Mouse (Mus musculus) kidney, adult 9 months (tissue): Measurements from ENCODE around the gene Tuba3a.
A peak's percentile ranks its signal among the peaks of the same experiment; 100 is the strongest.

Source experiments
- DNase-seq: peaks from one replicate; pipeline ENCODE4 v3.0.0; 2022

Tuba3a gene

DNA sequence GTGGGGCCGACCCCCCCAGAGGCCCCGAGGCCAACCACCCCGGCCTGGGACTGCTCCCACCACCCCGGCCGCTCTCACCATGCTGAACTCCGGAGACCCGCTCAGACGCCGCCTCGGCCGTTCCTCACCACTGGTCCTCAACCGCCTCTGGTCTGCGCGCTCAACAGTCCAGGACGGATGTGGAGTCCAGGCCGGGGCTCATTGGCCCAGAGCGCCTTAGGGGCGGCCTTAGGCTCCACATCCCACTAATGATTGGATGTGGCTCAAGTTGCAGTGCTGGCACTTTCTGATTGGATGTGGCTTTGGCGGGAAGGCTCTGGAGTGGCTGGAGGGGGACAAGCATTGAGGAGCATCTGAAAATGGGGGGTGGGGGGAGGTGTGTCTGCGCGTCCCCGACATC is at the start of gene Tuba3a:
Gene Tuba3a, minus strand, starts transcription at position 153 of the 400 bp plus-strand sequence.
- no peak for DNase-seq

DNA sequence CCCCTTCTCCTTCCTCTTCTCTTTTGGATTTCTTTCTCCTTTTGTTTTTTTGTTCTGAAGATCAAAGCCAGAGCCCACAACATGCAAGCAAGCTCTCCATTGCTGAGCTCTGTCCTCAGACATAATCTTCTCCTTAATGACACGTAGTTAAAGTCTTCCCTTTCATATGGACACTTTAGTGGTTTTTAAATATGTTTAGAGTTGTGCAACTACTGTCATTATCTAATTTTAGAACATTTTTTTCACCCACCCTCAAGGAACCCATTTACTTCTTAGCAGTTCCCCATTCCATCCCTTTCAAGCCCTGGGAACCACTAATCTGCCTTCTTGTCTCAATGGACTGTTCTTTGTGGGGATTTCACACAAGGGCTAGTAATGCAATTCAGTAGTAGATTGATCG is 48.5 kb upstream of the Tuba3a start:
- no peak for DNase-seq

DNA sequence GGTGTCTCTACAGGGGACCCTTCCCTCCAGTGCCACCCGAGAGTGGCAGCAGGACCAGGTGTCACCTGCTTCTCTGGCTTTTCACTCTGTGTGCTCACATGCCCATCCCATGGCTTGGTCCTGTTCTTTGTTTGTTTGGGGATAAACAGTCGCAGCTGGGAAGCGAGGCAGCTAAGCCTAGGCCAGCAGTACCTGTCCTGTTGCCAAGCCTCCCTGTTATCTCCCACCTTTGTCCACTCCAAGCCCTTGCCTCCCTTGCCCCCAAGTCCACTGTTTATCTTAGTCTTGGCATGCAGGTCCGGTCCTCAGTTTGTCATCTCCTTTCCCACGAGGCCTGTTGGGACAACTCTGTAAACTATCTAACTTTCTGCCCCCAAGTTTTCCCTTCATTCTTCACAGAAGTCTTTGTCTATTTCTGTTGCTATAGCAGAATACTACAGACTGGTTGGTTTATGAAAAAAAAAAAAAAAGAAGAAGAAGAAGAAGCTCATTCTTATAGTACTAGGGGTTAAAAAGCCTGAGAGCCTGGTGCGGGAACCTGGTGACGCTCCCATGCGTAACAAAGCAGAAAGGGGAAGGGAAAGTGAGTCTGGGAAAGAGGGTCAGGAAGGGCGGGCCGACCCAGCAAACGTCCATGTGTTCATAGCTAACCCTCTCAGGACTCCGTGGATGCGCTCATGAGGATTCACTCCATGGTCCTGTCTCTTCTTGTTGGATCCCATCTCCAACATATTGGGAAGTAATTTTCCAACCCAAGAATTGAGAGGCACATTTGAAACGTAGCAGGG is 47.5 kb upstream of the Tuba3a start:
- no peak for DNase-seq

DNA sequence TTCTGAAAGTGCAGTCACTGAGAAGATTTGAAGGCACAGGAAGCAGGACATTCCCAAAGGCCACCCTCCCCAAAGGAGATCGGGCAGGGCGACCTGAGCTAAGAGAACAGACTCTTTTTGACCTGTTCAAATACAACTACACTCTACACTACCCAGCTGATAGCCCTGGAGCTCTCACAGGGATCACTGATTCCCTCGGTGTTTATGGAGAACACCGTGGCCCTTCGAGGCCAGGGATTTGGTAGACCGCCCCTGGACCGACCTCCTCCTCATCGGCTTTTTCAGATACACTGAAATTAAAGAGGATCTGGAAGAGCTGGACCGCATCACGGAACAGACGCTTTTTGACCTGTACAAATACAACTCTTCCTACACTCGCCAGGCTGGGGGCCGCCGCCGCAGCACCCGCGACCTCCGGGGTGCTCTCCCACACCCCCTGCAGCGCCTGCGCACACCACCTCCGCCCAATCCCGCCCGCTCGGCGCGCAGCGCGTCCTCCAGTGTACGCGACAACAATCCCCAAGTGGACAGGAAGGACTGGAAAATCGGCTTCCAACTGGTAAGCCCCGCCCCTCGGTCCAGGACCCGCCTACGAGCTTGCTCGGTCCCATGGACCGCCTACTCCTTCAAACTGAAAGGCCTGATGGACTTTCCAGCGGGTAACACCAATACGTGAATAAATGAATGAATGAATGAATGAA is 44.9 kb upstream of the Tuba3a start:
- peak; percentile 96 for DNase-seq

DNA sequence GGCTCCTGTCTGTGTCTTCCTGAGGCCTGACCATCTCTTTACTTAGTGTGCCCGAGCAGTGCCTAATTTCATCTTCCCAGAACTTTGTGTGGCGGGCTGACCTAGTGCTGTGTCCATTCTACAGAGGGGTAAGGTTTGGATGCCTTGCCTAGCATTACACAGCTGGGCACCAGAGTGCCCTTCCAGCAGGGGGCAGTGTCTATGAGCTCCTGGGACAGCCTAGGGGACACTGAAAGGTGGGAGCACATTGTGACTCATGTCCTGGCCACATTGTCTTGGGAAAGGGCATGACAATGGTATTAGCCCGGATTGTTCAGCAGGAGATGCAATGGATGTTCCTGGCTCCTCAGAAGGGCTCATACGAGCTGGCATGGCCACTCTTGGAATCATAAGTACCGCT is 42.4 kb upstream of the Tuba3a start:
- DNase-seq: peak; percentile 66

DNA sequence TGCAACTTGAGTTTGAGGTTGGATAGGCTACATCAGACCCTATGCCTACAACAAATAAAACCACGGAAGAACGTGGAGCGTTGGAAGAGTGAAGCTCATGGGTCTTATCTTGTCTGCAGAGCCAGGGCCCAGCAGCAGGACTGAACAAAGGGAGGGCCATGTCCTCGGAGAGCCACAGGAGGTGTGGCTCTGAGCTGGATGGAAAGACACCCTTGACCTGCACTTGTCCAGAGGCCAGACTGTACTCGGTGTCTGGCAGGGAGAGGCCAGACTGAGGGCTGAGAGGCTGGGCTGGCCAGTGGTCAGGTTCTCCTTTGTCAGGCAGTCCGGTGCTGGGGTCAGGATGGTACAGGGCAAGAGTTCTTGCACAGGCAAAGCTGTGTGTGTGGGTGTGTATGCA is 39.5 kb upstream of the Tuba3a start:
- DNase-seq: no peak

DNA sequence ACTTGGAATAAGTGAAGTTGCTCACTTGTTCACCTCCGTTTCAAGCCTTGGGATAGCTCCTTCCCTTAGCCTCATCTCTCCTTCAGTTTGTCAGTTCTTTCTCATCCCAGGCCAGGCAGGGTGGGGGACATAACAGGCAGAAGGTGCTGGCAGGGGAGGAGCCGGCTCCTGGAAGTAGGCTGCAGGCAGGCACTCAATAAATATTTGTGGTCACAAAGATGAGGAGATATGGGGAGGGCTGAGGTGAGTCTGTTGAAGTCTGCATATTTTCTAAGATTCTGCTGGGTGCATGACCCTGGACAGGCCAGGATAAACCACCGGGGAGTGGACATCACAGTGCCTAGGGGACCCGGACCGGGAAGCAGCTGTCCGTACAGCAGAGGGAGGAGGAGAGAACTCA is 37.7 kb upstream of the Tuba3a start:
- no peak for DNase-seq

DNA sequence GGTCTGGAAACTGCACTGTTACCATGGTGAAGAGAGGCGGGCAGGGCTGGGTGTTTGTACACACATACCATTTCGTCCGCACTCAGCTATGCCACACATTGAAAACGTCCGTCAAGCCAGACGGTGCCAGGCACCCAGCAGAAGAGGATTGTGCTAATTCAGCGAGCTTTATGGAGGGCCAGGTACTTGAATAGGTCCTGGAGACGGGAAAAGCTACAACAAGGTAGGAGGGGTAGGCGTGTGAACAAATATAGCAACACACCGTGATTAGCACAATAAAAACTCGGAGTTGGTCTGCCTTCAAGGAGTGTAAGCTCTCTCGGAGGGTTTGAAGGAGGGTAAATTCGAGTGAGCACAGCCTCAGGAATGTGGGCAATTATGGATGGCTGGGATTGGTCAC is 37.0 kb upstream of the Tuba3a start:
- no peak for DNase-seq

DNA sequence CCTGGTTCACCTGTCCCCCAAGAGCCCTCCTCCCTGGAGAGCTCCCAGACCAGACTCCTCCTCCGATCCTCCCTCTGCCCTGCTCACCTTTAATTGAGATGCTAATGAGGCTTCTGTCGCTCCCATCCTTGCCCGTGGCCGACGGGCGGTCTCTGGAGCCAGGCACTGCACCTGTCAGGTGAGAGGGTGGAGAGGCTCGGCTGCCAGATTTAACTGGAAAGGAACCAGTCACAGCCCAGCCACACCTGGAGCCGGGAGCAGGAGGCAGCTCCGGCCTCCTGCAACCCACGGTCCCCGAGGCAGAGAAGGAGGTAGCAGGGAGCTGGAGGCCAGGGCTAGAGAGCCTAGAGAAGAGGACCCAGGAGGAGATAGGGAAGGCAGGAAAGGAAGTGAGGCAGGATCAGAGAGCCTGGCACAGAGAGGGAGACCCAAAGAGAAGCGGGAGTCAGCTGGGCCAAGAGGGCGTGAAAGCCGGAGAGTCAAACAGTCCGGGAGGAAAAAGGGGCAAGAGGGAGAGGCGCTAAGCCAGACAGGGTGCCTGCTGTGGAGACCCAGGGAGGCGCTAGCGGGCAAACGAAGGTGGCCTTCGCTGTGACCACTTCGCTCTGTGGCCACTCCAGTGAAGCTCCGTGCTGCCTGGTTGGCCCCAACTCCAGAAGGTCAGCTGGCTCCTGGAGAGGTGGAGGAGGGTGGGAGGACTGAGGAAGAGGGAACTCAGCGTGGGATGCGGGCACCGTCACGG is 35.4 kb upstream of the Tuba3a start:
- peak; percentile 75 for DNase-seq

DNA sequence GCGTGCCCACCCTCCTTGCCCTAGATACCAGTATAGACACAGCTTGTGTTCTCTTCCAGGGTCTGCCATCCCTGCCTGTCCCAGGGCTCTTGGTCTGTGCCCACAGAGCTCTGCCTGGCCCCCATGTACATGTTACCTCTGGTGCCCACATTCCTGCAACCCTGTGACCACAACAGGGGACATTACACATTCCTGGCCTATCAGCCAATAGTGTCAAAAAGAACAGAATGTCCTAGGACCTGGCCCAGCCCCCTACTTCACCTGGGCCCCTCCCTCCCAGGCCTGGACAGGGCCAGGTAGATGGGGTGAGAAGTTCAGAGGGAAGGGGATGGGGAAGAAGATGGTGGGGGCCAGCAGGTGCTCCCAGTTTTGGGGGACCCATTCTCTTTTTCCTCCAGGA is 34.5 kb upstream of the Tuba3a start, which contains the start of gene Scnn1a:
Gene Scnn1a, plus strand, starts transcription at position 337 of the 400 bp plus-strand sequence.
- DNase-seq: peak; percentile 78

DNA sequence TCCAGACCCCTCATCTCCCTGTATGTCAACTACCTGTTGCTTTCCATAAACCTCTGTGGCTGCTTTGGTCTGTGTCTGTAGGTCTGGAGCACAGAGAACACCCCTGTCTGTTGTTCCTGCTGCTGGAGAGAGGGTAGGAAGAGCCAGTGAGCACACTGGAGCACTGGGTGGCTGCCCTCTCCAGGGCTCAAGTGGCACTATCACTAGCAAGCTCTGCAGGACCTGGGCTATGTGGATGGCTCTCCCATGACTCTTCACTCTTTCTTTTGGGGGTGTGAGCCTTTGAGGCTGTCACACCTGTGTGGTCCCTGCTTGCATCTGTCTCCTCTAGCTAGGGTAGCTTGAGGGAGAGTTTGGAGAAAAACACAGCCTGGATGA is 34.1 kb upstream of the Tuba3a start:
- DNase-seq: no peak

DNA sequence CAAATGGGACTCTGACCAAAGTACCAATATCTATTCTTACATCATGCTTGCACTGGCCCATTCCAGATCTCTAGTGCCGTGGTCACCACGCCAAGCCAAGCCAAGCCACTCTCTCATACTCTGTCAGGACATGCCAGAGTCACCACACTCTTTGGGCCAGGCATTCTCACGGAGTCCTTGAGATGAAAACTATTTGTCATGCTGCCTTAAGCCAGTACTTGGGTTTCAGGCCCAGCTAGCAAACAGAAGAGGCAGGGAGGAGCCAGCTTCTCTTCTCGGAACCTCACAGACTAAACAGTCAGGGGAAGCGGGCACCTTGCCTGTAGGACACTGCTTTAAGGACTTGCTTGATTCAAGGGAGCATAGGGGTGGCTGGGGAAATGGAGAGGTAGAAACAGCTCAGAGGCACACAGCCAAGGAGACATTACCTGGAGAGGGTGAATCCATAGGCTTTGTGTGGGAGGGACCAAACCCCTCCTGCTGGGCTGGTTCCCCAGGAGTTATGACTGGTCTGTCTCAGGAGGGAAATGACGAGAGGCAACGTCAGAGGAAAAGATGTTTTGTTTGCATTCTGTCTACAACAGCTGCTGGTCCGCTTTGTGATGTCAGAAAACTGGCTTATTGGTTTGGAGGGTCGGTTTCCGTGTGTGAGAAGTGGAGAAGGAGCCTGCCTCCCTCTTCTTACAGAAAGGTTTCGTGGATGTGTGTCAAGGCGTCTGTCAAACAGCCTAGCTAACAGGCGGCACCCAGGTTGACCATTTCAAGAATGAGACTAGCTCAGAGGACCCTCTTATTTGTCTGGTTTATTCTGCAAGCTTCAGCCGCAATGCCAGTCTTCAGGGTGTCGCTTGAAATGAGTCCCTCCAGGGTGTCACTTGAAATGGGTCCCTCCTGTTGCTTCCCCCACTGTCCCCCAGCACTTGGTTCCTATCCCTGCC is 33.4 kb upstream of the Tuba3a start:
- peak; percentile 39 for DNase-seq

DNA sequence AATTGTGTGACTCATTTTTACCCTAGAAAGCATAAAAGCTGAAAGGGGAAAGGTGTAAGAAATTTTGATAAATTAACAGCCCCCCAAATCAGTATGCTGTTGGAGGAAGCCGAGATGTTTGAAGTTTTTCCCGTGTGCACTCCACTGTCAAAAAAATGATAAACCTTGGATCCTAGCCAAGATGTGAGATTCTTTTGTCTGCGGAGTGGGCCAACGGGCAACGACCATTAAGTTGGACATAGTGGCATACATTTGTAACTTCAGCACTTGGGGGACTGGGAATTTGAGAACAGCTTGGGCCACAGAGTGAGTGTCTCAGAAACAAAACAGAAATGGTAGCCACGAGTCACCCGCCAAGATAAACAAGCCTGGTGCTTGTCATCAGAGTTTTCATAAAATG is 31.2 kb upstream of the Tuba3a start:
- DNase-seq: no peak

DNA sequence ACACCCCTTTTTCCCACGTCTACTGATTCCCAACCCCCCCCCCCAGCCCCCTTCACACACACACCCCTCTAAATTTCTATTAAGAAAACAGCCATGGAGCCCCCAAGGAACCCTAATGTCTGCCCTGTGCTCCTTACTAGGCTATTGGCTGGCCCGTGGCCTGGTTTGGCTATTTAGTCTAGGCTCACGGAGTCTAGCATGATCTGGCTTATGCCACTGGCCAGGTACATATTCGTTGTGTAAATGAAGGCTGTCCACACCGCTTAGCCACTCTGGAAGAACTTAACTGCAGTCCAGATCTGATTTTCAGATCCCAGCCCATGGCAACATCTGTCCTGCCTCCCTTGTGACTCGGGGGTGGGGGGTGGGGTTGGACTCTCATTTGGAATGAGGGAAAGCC is 28.9 kb upstream of the Tuba3a start:
- DNase-seq: peak; percentile 64

DNA sequence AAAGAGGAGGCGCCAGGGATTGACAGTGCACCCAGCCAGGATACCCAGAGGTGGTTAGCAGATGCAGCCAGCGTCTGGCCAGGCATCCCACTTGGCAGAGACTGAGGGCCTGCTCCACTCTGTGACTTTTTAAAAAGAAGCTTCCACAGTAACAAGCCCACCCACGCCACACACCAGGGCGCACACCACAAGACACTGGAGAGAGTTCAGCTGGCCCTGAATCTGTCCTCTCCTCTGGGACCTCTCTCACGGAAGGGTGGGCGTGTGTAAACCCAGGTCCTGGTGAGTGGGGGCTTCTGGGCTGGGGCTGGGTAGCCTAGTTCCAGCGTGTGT is 28.4 kb upstream of the Tuba3a start:
- no peak for DNase-seq

DNA sequence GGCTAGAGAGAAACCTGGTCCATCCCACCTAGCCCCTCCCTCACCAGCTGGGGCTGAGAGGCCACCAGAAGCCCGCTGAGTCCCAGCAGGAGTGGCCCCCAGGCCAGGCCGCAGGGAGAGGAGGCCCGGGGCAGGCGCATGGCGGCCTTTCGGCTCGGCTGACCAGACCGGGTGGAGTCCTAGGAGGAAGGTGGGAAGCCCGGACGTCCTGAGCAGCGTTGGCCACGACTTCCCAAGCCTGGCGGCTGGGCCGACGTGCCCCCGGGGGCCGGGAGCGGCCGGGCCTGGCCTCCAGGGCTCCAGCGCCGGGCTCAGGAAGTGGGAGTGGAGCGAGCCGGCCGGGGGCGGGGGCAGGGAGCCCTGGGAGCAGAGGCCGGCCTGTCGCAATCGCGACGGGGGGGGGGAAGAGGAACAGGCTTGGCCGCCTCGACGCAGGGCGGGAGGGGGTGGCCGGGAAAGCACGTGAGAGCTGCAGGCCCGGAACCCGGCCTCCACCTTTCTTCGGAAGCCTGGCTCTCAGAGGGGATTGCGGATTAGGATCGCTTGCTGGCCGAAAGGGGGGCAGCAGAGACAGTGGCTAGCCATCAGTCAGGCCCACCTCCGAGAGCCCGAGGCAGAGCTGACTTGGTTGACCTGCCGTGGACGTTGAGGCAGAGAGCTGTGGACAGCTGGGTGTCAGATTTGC is 27.8 kb upstream of the Tuba3a start, which contains the start of gene Ltbr:
Gene Ltbr, minus strand, starts transcription at position 340 of the 685 bp plus-strand sequence.
- DNase-seq: peak; percentile 89

DNA sequence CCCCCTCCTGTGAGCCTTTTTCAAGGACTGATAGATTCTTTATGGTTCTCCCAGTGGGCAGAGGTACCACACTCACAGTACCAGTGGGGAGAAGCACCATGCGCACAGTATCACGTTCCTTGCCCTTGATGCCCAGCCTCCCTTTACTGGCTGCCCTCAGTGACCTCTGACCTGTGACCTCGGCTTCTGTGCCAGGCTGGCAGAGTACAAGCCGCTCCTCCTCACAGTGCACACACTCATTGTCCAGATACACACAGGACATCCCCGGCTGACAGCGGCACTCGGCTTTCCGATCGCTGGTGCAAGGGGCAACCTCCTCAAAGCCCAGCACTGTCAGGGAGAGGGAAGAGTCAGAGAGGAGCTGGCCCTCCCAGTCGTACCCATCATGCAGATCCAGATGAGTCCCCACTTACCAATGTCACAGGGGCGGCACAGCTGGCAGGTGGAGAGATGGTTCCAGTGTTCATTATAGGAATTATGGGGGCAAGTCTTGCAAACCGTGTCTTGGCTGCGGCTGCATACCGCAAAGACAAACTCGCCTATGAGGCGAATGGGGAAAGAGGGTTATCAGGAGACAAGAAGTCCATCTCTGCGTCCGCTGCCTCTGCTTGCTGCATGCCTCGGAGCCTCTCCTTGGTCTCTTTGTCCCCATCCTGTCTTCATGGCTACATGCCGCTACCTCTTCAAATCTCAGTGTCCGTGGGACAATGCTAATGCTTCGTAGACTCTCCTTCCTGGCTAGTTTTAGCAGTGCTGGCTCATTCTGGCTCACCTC is 26.9 kb upstream of the Tuba3a start:
- peak; percentile 57 for DNase-seq

DNA sequence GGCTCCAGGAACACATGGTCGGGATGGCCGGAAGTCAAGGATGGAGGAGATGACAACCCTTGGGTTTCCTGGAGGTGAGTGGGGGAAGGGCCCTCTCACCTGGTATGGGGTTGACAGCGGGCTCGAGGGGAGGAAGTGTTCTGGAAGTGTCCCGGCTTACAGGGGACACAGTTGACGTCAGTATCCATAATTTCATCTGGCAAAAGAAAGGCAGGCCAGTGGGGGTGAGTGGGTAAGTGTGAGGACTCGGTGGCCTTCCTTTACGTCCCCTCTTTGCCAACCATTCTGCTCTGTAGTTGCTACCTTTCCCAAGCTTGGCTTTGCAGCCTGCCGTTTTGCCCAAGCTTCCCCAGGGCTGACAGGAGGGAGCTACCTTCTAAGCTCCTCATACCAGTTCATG is 26.3 kb upstream of the Tuba3a start:
- no peak for DNase-seq

DNA sequence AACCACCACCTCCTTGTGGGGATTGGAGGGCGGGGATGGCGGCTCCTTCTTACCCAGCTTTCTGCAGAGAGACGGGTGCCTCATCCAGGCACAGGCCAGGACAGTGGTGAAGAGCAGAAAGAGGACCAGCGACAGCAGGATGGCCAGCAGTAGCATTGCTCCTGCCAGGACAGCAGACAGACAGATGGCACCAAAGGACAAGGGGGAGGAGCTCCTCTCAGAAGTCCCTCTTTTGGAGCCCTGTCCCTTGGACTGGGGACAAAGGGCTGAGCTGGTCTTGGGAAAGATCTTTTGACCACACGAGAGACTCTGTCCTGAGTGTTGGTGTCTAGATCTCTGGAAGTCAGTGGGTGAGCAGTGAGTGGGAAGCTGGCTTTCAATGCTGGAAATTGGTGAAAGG is 23.6 kb upstream of the Tuba3a start:
- DNase-seq: peak; percentile 42

DNA sequence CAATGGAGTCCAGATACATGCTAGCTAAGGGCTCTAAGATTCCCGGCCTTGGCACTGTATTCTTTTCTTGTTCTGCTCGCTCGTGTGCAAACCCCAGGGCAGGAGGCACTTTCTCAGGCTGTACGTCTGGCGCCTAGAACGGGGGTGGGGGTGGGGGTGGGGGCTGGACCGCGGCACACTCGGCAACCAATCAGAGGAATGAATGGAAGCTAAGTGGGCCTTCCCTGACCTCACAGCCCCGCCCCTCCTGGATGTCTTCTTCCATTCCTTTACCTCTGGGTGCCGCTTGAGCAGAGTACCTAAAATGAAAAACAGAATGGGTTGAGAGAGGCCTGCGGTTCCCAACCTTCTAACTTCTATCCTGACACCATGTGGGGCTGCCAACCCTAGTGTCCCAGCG is 23.1 kb upstream of the Tuba3a start:
- no peak for DNase-seq

DNA sequence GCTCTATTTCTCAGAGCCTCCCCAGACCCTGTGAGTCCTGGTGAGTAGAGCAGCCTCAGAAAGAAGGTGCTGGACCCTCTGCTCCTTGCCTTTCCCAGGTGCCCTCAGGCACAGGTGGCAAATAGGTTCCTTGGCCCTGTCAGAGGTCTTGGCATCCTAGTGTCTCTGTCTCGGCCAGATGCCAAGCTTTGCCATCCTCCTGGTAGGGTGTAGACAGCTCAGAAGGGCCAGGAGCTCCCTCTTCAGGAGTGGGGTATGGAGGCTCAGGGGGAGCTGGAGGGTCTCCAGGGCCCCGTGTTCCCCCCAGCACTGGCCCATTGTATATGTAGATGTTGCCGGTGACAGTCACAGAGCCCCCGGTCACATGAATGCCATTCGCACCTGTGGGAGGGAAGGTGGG is 21.2 kb upstream of the Tuba3a start:
- no peak for DNase-seq
